Mouse (Mus musculus) right cerebral cortex, postnatal 36 days (tissue): ENCODE results near the gene Cmc2.

Experiments
- DNase-seq, 2 experiments: peaks; one replicate each; pipeline ENCODE4 v3.0.0; 2022; ENCODE audit warnings: low spot score in 2 of 2, mixed read lengths in 1 of 2

Gene Cmc2

GRCm38 (mm10) chr8:116842678-116843077 lies 78.6 kb downstream of the Cmc2 start:
- DNase-seq, result no peak
